Mouse (Mus musculus): ENCODE measurements around the gene Elmo1. TPM values are rescaled to one million over a fixed set of nuclear protein-coding genes. Genes with fewer than 3 reads are reported as not detected.
A peak's percentile ranks its signal among the peaks of the same experiment; 100 is the strongest.

Gene Elmo1
- polyA plus RNA-seq, 1 experiment = 60.3 TPM

DNA sequence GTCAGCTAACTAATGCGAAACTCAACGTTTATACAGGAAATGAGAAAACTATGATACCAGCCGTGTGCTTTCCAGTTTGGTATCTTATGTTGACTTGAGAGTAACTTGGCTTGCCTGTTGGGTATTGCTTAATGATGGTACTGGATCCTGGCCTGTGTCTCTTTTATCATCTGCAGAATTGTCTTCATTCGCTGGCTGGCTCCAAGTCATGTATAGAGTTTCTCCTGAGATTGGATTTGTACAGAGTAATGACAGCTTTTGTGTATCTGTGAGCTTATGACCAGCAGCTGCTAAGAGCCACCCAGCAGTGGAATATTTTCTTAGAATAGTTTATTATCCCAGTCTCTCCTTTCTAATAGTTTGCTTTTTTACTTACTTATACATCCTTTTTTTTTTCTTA is 112.2 kb downstream of the Elmo1 start:
- DNase-seq (ENCODE audit: extremely low spot score in 1 of 2, low spot score in 1 of 2) = no peak

DNA sequence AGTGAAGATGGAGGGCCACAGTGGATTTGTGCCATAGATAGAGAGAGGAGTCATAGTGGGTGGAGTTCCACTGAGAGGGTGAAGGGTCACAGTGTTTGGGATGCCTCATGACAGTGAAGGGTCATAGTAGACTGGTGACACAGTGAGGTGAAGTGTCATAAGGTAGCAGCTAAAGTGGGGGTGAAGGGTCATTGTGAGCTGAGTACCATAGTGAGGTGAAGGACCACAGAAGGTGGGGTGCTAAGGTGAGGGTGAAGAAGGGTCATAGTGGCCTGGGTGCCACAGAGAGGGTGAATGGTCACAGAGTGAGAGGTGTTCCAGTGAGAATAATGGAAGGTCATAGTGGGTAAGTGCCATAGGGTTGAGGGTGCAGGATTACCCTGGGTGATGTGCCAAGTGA is 113.8 kb downstream of the Elmo1 start:
- no peak for DNase-seq (ENCODE audit: extremely low spot score in 1 of 2, low spot score in 1 of 2)

DNA sequence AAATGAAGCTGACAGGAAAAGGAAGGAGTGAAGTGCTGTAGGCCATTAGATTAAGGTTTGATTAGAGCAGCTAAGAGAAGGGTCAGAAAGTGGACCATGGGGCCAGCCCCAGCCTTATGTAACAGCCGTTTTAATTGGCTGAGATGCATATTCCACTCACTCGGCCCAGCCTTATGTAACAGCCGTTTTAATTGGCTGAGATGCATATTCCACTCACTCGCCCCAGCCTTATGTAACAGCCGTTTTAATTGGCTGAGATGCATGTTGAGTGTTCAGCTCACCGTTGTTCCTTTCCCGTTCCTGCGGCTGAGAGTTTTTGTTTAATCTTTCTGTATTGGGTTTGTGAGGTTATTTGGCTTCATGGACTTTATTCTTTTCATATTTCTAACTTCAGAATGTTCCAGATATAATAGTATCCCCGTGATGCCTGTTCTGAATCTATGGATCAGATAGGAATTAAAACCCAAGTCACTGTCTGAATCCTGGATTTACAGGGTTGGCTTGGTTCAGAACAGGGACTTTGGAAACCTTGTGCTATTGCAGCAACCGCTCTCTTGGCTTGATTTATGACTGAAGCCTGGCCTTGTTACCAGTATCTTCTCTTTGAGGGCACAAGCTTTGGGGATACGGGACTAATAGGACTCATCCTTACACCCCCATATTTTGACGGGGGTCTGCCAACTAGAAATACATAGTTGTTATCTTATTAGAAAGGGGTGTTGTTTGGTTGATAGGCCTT is 114.8 kb downstream of the Elmo1 start:
- DNase-seq (ENCODE audit: extremely low spot score in 1 of 2, low spot score in 1 of 2) = peak in 1 of 2 experiments; percentile 57

GRCm38 (mm10) chr13:20205746-20206145 is 115.3 kb downstream of the Elmo1 start:
- DNase-seq (ENCODE audit: extremely low spot score in 1 of 2, low spot score in 1 of 2) = peak in 1 of 2 experiments; percentile 46

DNA sequence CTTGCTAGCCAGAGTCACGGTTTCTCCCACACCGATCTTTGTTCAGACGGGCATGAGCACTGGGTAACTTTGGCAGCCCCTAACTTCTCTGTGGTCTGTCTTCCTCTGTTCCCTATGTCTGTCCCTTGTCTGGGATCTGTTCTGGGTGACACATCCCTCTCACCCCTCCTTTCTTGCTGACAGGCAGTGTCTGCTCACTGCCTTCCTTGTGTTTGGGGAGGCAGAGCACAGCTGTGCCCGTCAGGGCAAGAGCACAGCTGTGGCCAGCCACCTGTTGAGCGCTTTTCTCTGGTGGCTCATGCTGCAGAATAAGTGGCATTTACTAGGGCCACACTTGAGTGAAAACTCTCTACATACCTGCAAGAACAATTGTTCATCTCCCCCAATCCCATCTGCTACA is 116.7 kb downstream of the Elmo1 start:
- peak in 1 of 2 experiments; percentile 11 for DNase-seq (ENCODE audit: extremely low spot score in 1 of 2, low spot score in 1 of 2)

GRCm38 (mm10) chr13:20207950-20208642 is 117.7 kb downstream of the Elmo1 start:
- peak in 1 of 2 experiments; percentile 23 for DNase-seq (ENCODE audit: extremely low spot score in 1 of 2, low spot score in 1 of 2)

- no peak for DNase-seq (ENCODE audit: extremely low spot score in 1 of 2, low spot score in 1 of 2)
Measured at GRCm38 (mm10) chr13:20208867-20209266, 118.5 kb downstream of the Elmo1 start.

DNA sequence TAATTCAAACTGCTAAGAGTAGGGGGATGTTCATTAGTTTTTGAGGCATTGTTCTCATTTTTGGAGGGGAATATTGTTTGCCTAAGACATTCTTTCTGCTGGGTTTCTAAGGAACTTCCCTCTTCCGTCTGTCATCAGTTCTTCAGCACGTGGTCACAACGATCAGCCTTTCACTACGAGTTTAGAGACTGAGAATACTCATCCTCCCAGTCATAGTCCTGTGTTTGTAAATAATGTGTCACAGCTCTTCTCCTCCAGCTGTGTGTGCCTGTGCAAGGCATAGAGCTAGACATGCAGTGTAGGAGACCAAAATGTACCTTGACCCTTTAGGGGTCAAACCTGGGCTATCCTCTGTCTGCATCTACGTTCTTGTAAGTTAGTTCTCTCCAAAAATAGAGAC is 121.4 kb downstream of the Elmo1 start:
- no peak for DNase-seq (ENCODE audit: extremely low spot score in 1 of 2, low spot score in 1 of 2)

DNA sequence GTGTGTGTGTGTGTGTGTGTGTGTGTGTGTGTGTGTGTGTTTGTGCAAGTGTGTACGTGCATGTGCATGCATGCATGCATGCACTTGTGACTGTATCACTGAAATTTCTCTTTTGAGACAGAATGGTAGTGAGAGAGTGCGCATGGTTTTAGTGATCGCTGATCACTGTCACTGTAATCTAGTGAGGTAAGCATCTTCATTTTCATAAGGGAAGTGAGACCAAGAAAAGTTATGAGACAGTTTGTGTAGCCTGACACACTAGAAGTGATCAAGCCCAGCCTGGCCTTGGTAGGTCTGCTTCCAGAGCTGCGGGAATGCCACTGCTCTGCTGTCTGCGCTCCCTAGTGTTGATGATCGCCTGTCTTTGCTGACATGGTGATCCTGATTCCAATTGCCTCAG is 122.3 kb downstream of the Elmo1 start:
- DNase-seq (ENCODE audit: extremely low spot score in 1 of 2, low spot score in 1 of 2) = no peak

- DNase-seq (ENCODE audit: extremely low spot score in 1 of 2, low spot score in 1 of 2) = no peak
Measured at GRCm38 (mm10) chr13:20213861-20214260, 123.5 kb downstream of the Elmo1 start.

GRCm38 (mm10) chr13:20217453-20218090 is 127.2 kb downstream of the Elmo1 start:
- peak in 1 of 2 experiments; percentile 21 for DNase-seq (ENCODE audit: extremely low spot score in 1 of 2, low spot score in 1 of 2)

- DNase-seq (ENCODE audit: extremely low spot score in 1 of 2, low spot score in 1 of 2) = no peak
Measured at GRCm38 (mm10) chr13:20218126-20218525, 127.7 kb downstream of the Elmo1 start.

DNA sequence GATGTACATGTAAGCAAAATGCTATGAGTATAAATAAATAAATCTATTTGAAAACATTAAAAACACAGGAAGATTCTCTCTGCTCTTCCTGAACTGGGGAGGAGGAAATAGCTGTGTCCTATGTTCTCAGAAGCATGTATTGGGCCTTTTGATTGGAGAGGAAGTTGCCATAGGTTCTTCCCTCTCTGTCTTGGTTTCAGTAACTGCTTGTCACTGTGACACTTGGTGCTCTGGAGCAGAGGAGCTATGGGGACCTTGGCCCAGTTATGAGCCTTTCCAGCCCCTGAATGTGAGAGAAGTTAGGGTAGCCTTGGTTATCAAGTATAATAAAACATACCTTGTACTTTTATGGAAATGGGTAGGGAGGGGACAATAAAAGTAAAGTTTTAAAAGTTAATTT is 130.0 kb downstream of the Elmo1 start:
- DNase-seq (ENCODE audit: extremely low spot score in 1 of 2, low spot score in 1 of 2) = no peak

GRCm38 (mm10) chr13:20227923-20228705 is 137.7 kb downstream of the Elmo1 start:
- DNase-seq (ENCODE audit: extremely low spot score in 1 of 2, low spot score in 1 of 2) = peak in 1 of 2 experiments; percentile 12

GRCm38 (mm10) chr13:20231837-20232728 is 141.7 kb downstream of the Elmo1 start:
- peak in 1 of 2 experiments; percentile 40 for DNase-seq (ENCODE audit: extremely low spot score in 1 of 2, low spot score in 1 of 2)

DNA sequence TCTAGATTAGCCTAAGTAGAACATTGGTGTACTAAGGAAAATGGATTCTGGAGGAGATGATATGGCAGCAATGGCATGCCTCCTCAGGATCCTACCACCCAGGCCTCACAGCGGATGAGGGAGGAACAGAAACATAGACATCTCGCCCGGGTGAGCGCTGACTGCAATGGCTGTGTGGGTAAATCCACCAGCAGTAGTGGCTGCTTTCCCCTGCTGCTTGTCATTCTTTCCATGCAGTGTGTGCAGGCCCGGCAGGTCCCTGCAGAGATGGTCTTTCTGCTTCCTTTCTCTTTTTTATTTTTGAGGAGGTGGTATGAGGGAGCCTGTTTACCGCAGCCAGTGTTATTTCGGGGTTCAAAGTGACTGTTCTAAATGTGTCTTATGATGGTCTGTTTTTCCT is 143.3 kb downstream of the Elmo1 start:
- no peak for DNase-seq (ENCODE audit: extremely low spot score in 1 of 2, low spot score in 1 of 2)

- DNase-seq (ENCODE audit: extremely low spot score in 1 of 2, low spot score in 1 of 2) = no peak
Measured at GRCm38 (mm10) chr13:20237615-20238014, 147.2 kb downstream of the Elmo1 start.

DNA sequence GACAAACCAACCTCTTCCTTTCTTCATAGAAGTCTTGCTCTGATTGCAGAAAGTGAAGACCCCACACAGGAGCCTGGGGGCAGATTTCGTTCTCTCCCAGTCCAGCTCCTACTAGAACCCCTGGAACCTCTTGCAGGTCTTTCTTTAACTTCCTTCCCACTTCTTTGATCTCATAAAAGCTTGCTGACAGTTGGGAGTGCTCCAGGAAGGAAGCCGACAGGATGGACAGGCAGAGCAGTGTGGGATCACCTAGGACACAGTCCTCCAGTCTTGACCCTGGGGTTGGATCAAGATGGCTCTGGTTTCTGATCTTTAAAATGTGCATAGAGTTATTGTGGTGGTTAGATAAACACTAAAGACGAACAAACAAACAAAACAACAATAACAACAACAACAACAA is 147.8 kb downstream of the Elmo1 start:
- DNase-seq (ENCODE audit: extremely low spot score in 1 of 2, low spot score in 1 of 2) = no peak

DNA sequence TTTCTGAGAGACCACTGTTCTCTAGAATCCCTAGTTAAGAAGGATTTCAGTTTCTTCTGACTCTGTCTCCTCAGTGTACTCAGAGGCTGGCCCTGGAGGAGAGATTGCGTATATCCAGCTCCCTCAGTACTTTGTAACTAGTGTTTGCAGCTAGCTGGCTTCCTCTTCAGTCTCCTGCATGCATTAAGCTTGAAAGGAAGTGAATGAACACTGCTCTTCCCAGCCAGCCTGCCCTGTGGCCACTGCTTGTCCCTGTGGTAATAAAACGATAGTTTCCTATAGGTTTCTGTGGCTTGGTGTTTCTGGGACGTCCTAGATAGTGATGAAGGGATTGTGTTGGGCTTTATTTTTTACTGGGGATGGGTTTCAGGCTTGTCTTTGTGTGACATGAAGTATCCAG is 148.3 kb downstream of the Elmo1 start:
- no peak for DNase-seq (ENCODE audit: extremely low spot score in 1 of 2, low spot score in 1 of 2)
